Mouse (Mus musculus) heart, embryonic 10.5 days (tissue): ENCODE data around the gene Crb2. TPM values are rescaled to one million over a fixed set of nuclear protein-coding genes. Genes with fewer than 3 reads are reported as not detected.

Experiments used
- DNase-seq: peaks from one replicate; pipeline ENCODE4 v3.0.0-alpha.2; 2017; ENCODE audit warnings: low spot score
- H3K27ac ChIP-seq: fragments of 300-500 bp; sonication (generic); 2 replicates; pipeline ENCODE4 v1.5.1; 2016; ENCODE audit warnings: mild to moderate bottlenecking
- H3K27me3 ChIP-seq: fragments of 300-500 bp; sonication (generic); 2 replicates; pipeline ENCODE4 v1.6.1; 2016; ENCODE audit warnings: mild to moderate bottlenecking; ENCODE audit not compliant: poor library complexity, insufficient read depth, severe bottlenecking
- H3K36me3 ChIP-seq: fragments of 300-500 bp; sonication (generic); 2 replicates; pipeline ENCODE4 v1.6.1; 2016; ENCODE audit warnings: mild to moderate bottlenecking, moderate library complexity
- H3K4me1 ChIP-seq: fragments of 300-500 bp; sonication (generic); 2 replicates; pipeline ENCODE4 v1.6.1; 2016; ENCODE audit warnings: mild to moderate bottlenecking
- H3K4me3 ChIP-seq: fragments of 300-500 bp; sonication (generic); 2 replicates; pipeline ENCODE4 v1.5.1; 2016; ENCODE audit warnings: mild to moderate bottlenecking, moderate library complexity
- H3K9me3 ChIP-seq: fragments of 300-500 bp; sonication (generic); 2 replicates; pipeline ENCODE4 v1.6.1; 2016; ENCODE audit warnings: mild to moderate bottlenecking, moderate library complexity
- WGBS: fragments of 180-500 bp; shearing (Covaris S2); methylation state at CpG from one replicate; pipeline ENCODE4 v1.1.7; 2016; 5-methylcytosine and 5-hydroxymethylcytosine counted together
- polyA plus RNA-seq: library from polyadenylated mRNA; unstranded; fragments of >200 nt; fragmentation: Nextera tagmentation; extraction: Ambion mirVana; gene quantifications from 2 replicates; pipeline ENCODE4 v1.2.1, GENCODE M21; 2016

Gene Crb2
- polyA plus RNA-seq, 1 experiment from 2014 or later: 18.5 TPM

DNA sequence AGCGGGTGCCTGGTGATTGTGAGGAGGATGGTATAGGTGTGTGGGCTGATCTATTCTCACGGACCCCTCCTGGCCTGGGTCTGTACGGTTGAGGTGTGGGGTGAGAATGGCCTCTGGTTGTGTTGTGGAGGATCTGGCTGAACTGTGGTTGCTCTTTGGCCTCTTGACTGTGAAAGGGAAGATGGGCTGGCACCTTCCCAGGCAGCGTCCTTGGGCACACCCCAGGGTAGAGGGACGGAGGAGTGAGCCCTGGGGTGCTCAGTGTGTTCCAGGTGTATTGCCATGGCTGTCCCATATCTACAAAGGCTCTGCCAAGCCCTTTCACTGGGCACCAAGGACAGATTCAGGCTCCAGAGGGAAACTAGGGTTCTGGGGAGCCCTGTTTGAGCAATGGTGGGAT lies 13.0 kb downstream of the Crb2 start:
- Histone ChIP-seq H3K36me3 (peaks cover 59% of the 10 kb centered on the region), H3K9me3 (no peaks in the 10 kb centered on the region; the same call in 1 of the 2 replicates), H3K27me3 (peaks cover 48% of the 10 kb centered on the region), H3K4me3 (no peak overlapping the region), H3K27ac (no peak overlapping the region), H3K4me1 (peaks cover 56% of the 10 kb centered on the region)
- DNase-seq: no peak
- WGBS: 85% methylated on average over 5 of the region's 5 CpGs

GRCm38 (mm10) chr2:37789995-37790394 lies 13.9 kb downstream of the Crb2 start:
- DNase-seq: no peak
- H3K4me1 ChIP-seq: peaks cover 59% of the 10 kb centered on the region
- WGBS: 84% methylated on average over 10 of the region's 10 CpGs
- no peaks in the 10 kb centered on the region; the same call in 1 of the 2 replicates for H3K9me3 ChIP-seq
- H3K27ac ChIP-seq: no peak overlapping the region
- no peak overlapping the region for H3K4me3 ChIP-seq
- peaks cover 48% of the 10 kb centered on the region for H3K27me3 ChIP-seq
- H3K36me3 ChIP-seq: peaks cover 66% of the 10 kb centered on the region

- H3K4me1 ChIP-seq: peaks cover 67% of the 10 kb centered on the region
- DNase-seq: no peak
Observed at GRCm38 (mm10) chr2:37790738-37791137, 14.7 kb downstream of the Crb2 start.

GRCm38 (mm10) chr2:37791340-37791739 lies 15.3 kb downstream of the Crb2 start:
- H3K36me3 ChIP-seq: peaks cover 65% of the 10 kb centered on the region
- H3K27ac ChIP-seq: no peak overlapping the region
- no peak for DNase-seq
- 84% methylated on average over 4 of the region's 4 CpGs for WGBS
- peaks cover 67% of the 10 kb centered on the region for H3K4me1 ChIP-seq
- H3K9me3 ChIP-seq: no peaks in the 10 kb centered on the region
- H3K27me3 ChIP-seq: peaks cover 48% of the 10 kb centered on the region
- no peak overlapping the region for H3K4me3 ChIP-seq

More at GRCm38 (mm10) chr2:37790738-37791137, 14.7 kb downstream of the Crb2 start:
- no peak overlapping the region for H3K27ac ChIP-seq
- H3K27me3 ChIP-seq: peaks cover 48% of the 10 kb centered on the region
- no peak overlapping the region for H3K4me3 ChIP-seq
- peaks cover 65% of the 10 kb centered on the region for H3K36me3 ChIP-seq
- no peaks in the 10 kb centered on the region; the same call in 1 of the 2 replicates for H3K9me3 ChIP-seq
- 85% methylated on average over 14 of the region's 14 CpGs for WGBS

DNA sequence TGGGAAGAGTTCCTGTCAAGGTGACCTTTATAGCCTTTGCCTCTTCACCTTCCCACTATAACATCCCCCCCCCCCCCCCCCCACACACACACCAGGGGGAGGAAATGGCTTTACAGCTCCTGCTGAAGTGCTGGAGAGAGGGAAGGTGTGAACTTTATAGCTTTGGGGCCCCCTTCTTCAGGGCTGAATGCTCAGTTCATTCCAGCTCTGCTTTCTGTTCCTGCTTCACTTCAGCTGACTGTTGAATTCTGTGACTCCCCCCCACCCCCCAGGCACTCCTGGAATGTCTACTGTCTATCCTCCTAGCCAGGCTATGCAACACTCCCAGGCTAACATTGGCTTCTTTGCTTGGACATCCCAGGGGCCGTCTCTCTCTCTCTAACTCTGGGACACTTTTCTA lies 20.0 kb downstream of the Crb2 start:
- H3K36me3 ChIP-seq: peaks cover 66% of the 10 kb centered on the region
- peak overlapping the region; percentile 19; the same call in 1 of the 2 replicates for H3K4me3 ChIP-seq
- WGBS: 16% methylated on average over 1 of the region's 1 CpGs

DNA sequence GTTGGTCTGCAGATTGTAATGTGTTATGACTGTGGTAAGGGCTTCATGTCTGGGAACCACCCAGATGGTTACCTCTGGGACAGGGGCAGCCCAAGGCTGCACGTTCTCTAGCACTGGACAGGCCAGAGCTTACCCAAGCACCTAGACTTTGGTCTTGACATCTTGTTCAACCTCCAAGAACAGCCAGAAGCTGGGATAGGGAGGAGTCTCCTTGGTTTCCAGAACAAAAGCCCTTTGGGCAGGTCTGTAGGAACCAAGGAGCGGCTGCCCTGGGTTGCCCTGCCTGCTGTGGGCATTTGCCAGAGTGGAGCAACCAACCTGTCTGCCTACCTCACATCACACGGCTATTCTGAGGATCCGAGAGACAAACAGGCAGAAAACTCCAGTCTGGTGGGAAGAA lies 21.0 kb downstream of the Crb2 start:
- Histone ChIP-seq H3K4me1 (peaks cover 86% of the 10 kb centered on the region), H3K27ac (peak overlapping the region; percentile 82), H3K27me3 (peaks cover 18% of the 10 kb centered on the region), H3K4me3 (no peak overlapping the region), H3K36me3 (peaks cover 57% of the 10 kb centered on the region), H3K9me3 (no peaks in the 10 kb centered on the region)
- 80% methylated on average over 4 of the region's 4 CpGs for WGBS
- no peak for DNase-seq

More for the DNA sequence above, 20.0 kb downstream of the Crb2 start:
- Histone ChIP-seq H3K27ac (peak overlapping the region; percentile 82), H3K9me3 (no peaks in the 10 kb centered on the region), H3K4me1 (peaks cover 76% of the 10 kb centered on the region), H3K27me3 (peaks cover 28% of the 10 kb centered on the region)
- no peak for DNase-seq

DNA sequence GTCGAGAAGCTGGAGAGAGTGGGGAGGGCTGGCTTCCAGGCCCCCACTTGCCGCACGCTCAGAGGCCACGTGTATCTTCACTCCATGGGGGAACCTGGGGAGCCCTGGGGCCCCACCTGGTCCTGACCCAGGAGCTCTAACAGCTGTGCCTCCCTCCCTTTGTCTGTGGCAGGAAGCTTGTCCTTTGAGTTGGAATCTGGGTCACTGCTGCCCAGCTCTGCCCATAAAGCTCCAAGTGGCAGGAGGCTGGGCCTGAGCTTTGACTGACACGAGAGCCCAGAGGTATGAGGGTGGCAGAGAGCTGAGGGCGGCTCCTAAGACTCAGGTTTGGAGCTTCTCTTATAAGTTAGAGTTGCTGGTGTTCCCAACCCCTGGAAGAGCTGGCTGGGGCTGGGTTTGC lies 23.1 kb downstream of the Crb2 start:
- Histone ChIP-seq H3K4me3 (no peak overlapping the region), H3K9me3 (no peaks in the 10 kb centered on the region), H3K27ac (peak overlapping the region; percentile 74), H3K36me3 (peaks cover 42% of the 10 kb centered on the region), H3K27me3 (no peaks in the 10 kb centered on the region), H3K4me1 (peaks cover 79% of the 10 kb centered on the region)
- 71% methylated on average over 6 of the region's 6 CpGs for WGBS
- no peak for DNase-seq

DNA sequence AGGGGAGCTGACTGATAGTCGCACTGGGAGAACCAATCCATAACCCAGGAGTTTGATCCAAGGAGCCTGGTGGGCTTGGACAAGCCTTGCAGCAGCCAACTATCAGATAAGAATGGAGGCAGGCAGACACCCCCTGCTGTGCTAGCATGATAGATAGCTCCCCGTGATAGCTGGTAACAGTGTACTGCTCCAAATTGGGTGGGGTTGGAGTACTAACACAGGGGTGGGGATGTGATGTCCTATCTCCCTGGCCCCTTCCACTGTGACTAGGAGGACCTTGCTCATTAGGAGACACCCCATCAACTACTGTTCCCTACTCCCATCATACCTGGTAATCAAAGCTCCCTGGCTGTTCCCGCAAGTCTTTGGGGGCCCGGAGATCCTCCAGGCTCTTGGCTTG lies 25.6 kb downstream of the Crb2 start:
- no peaks in the 10 kb centered on the region for H3K9me3 ChIP-seq
- DNase-seq: no peak
- no peak overlapping the region for H3K4me3 ChIP-seq
- H3K36me3 ChIP-seq: peaks cover 29% of the 10 kb centered on the region
- peaks cover 54% of the 10 kb centered on the region for H3K4me1 ChIP-seq
- 67% methylated on average over 4 of the region's 4 CpGs for WGBS
- no peaks in the 10 kb centered on the region for H3K27me3 ChIP-seq
- no peak overlapping the region for H3K27ac ChIP-seq

- no peaks in the 10 kb centered on the region for H3K9me3 ChIP-seq
- 0 out of 2 replicates have a peak overlapping the region, but pooled peaks have one; percentile 26 for H3K27ac ChIP-seq
- peaks cover 48% of the 10 kb centered on the region for H3K4me1 ChIP-seq
- H3K36me3 ChIP-seq: peaks cover 18% of the 10 kb centered on the region
- 46% methylated on average over 4 of the region's 4 CpGs for WGBS
- H3K27me3 ChIP-seq: no peaks in the 10 kb centered on the region
- DNase-seq: peak; percentile 89
- no peak overlapping the region for H3K4me3 ChIP-seq
Observed at GRCm38 (mm10) chr2:37802610-37803212, 26.7 kb downstream of the Crb2 start.

DNA sequence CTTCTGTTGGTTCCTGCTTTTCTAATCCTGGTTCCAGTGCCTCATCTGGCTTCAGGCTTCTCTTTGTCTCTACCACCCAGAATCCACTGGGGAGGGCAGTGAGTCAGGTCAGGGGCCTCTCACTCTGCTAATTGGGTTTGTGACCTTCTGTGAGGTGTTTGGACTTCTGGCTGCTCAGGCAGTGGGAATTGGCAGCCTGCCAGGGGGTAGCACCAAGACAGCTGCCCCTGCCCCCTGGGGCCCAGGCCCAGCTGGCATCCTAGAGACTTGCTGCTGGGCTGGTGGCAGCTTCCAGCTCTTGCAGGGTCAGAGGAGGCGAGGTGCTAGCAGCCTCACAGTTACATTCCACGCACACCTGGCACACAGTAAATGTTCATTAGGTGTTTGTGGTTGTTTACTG lies 35.6 kb downstream of the Crb2 start:
- 81% methylated on average over 2 of the region's 2 CpGs for WGBS
- H3K27me3 ChIP-seq: 0 out of 2 replicates have a peak, but pooled peaks cover 4% of the 10 kb centered on the region
- no peak overlapping the region for H3K27ac ChIP-seq
- H3K4me1 ChIP-seq: peaks cover 15% of the 10 kb centered on the region
- H3K36me3 ChIP-seq: no peaks in the 10 kb centered on the region; the same call in 1 of the 2 replicates
- no peaks in the 10 kb centered on the region for H3K9me3 ChIP-seq
- no peak for DNase-seq
- H3K4me3 ChIP-seq: no peak overlapping the region

GRCm38 (mm10) chr2:37812401-37812800 lies 36.4 kb downstream of the Crb2 start:
- 0 out of 2 replicates have a peak, but pooled peaks cover 5% of the 10 kb centered on the region for H3K27me3 ChIP-seq
- H3K27ac ChIP-seq: no peak overlapping the region
- H3K4me3 ChIP-seq: no peak overlapping the region
- no peaks in the 10 kb centered on the region for H3K9me3 ChIP-seq
- no peak for DNase-seq
- peaks cover 21% of the 10 kb centered on the region for H3K4me1 ChIP-seq
- H3K36me3 ChIP-seq: no peaks in the 10 kb centered on the region; the same call in 1 of the 2 replicates
- WGBS: 86% methylated on average over 5 of the region's 5 CpGs

- H3K4me1 ChIP-seq: peaks cover 32% of the 10 kb centered on the region
- H3K27ac ChIP-seq: no peak overlapping the region
- no peak for DNase-seq
- no peaks in the 10 kb centered on the region; the same call in 1 of the 2 replicates for H3K36me3 ChIP-seq
- H3K9me3 ChIP-seq: no peaks in the 10 kb centered on the region
- 0 out of 2 replicates have a peak, but pooled peaks cover 5% of the 10 kb centered on the region for H3K27me3 ChIP-seq
- 75% methylated on average over 8 of the region's 8 CpGs for WGBS
- H3K4me3 ChIP-seq: no peak overlapping the region
Observed at GRCm38 (mm10) chr2:37814820-37815361, 38.8 kb downstream of the Crb2 start.

DNA sequence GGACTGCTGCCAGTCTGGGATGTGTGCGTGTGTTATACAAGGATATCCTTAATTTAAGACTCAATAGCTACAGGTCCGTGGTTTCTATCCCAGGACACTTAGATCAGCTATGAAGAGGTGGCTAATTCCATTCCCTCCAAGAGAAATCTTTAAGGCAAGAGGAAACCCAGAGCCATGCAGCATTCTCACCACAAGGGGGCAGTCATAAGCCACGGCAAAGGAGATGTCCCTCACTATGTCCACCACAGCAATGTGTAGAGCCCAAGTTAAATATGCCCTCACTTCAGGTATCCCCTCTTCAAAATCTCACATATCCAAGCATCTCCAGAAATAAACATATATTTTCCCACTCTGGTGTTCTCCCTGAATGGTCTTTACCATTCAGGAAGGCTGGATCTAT lies 39.6 kb downstream of the Crb2 start:
- no peak for DNase-seq
- no peaks in the 10 kb centered on the region; the same call in 1 of the 2 replicates for H3K36me3 ChIP-seq
- H3K4me1 ChIP-seq: peaks cover 32% of the 10 kb centered on the region
- H3K27ac ChIP-seq: no peak overlapping the region
- H3K9me3 ChIP-seq: no peaks in the 10 kb centered on the region
- whole genome bisulfite sequencing: 11% methylated on average over 3 of the region's 3 CpGs
- H3K4me3 ChIP-seq: no peak overlapping the region
- 0 out of 2 replicates have a peak, but pooled peaks cover 5% of the 10 kb centered on the region for H3K27me3 ChIP-seq
